In the genomic region with DNA sequence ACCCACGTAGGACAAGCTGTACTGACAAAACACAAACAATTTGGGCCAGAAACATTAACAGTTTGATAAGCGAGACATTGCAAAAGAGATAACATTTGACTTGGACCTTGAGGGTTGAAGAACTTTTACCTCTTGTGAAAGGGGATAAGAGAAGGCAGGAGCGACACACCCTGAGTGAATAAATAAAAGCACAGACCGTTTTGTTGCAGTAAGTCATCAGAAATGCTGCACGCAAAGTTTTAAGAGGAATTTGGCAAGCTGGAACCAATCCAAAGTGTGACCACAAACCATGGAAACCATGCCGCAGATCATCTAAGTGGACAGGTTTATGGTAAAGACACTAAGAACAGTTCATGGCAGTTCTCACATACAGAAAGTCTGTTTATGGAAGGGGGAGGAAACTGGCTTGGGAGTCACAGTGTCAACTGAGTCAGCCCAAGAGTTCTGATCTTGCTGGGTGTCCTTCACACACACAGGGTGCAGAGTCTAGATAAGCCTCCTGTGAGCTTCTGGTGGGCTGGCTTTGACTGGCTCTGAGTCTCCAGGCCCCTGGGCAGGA, we compare ENCODE assay signal across 13 mouse cellular contexts. TPM values are rescaled to one million over a fixed set of nuclear protein-coding genes. Genes with fewer than 3 reads are reported as not detected.
DNase-seq lines count a peak whose midpoint lies in the region; ATAC-seq and TF ChIP-seq lines count a peak whose summit lies in the region.
"Had no signal": no experiment of that assay in that cellular context is flagged by ENCODE, and none has a peak within 500 bp of the region (broad histone marks: within the 10 kb centered on the region; RNA-seq: fewer than 3 reads in every experiment).

No protein-coding gene starts in this region.

- H3K79me2 ChIP-seq in liver, adult 2 months (ENCODE audit: control insufficient read depth, insufficient read depth, low read length), result peaks cover 4% of the 10 kb centered on the region; the same call in 1 of the 2 replicates

- no peaks in the 10 kb centered on the region for H3K4me1 ChIP-seq in stomach, embryonic 15.5 days
- peaks cover 4% of the 10 kb centered on the region; the same call in 1 of the 2 replicates for H3K4me1 ChIP-seq in stomach, postnatal 0 days (replicated peaks; ENCODE audit: control insufficient read depth, insufficient read depth)
- H3K4me1 ChIP-seq in liver, adult 2 months (ENCODE audit: control insufficient read depth, insufficient read depth, low read length), result peaks cover 37% of the 10 kb centered on the region
- H3K4me1 ChIP-seq: forebrain, embryonic 13.5 days; neural tube, embryonic 13.5 days had no signal

- WGBS in stomach, embryonic 15.5 days, result 39% methylated on average over 6 of the region's 6 CpGs
- WGBS in stomach, postnatal 0 days, result 35% methylated on average over 6 of the region's 6 CpGs
- 21% methylated on average over 6 of the region's 6 CpGs for WGBS in liver, adult 2 months

- DNase-seq in heart, adult 11 months, result peak; percentile 78
- no peak for DNase-seq in heart, postnatal 25 days (ENCODE audit: low spot score)
- no peak for DNase-seq in stomach, postnatal 0 days (ENCODE audit: low spot score)
- peak; percentile 99 for DNase-seq in liver, adult 2 months (ENCODE audit: extremely low read depth, low read depth, low spot score)
- DNase-seq in yolk sac, embryonic 10.5 days (ENCODE audit: low spot score), result peak; percentile 62
- no peak for DNase-seq in neural tube, embryonic 10.5 days (ENCODE audit: extremely low spot score, low spot score)
- DNase-seq in embryo, embryonic 9.5 days (ENCODE audit: extremely low spot score), result no peak
- DNase-seq: B cell, adult 2 months; right cerebral cortex, postnatal 4 days; thymus, adult 18-20 months had no signal

- peak; percentile 86 for ATAC-seq in stomach, embryonic 15.5 days (ENCODE audit: insufficient read depth, low FRiP score, low read depth)
- ATAC-seq in stomach, postnatal 0 days (ENCODE audit: low FRiP score, low TSS enrichment), result no peak
- ATAC-seq: forebrain, embryonic 13.5 days had no signal

- H3K36me3 ChIP-seq in stomach, embryonic 15.5 days, result no peaks in the 10 kb centered on the region
- H3K36me3 ChIP-seq in stomach, postnatal 0 days (ENCODE audit: control insufficient read depth, insufficient read depth, low read length), result no peaks in the 10 kb centered on the region
- H3K36me3 ChIP-seq in liver, adult 2 months (ENCODE audit: control insufficient read depth, insufficient read depth, low read length), result peaks cover 22% of the 10 kb centered on the region

- no peak overlapping the region for H3K27ac ChIP-seq in stomach, embryonic 15.5 days
- H3K27ac ChIP-seq in stomach, postnatal 0 days (replicated peaks), result no peak overlapping the region
- peak overlapping the region; percentile 92 for H3K27ac ChIP-seq in liver, adult 2 months (replicated peaks; ENCODE audit: insufficient read depth, low read depth, low read length)
- H3K27ac ChIP-seq: forebrain, embryonic 13.5 days; neural tube, embryonic 13.5 days had no signal

- TF ChIP-seq EP300 in stomach, postnatal 0 days (optimal IDR thresholded peaks at IDR 0.05), result no peak

- no peak overlapping the region for H3K4me3 ChIP-seq in stomach, embryonic 15.5 days (replicated peaks)
- H3K4me3 ChIP-seq in stomach, postnatal 0 days (ENCODE audit: low read depth, low read length), result no peak overlapping the region
- no peak overlapping the region for H3K4me3 ChIP-seq in liver, adult 2 months (ENCODE audit: insufficient read depth, low read depth, low read length)
- H3K4me3 ChIP-seq: forebrain, embryonic 13.5 days; neural tube, embryonic 13.5 days had no signal

- H3K9me3 ChIP-seq in stomach, embryonic 15.5 days, result no peaks in the 10 kb centered on the region
- no peaks in the 10 kb centered on the region for H3K9me3 ChIP-seq in stomach, postnatal 0 days (ENCODE audit: control insufficient read depth, low read length)
- H3K9me3 ChIP-seq: forebrain, embryonic 13.5 days; neural tube, embryonic 13.5 days had no signal

- no peak overlapping the region for H3K4me2 ChIP-seq in stomach, embryonic 15.5 days
- no peak overlapping the region for H3K4me2 ChIP-seq in stomach, postnatal 0 days (replicated peaks; ENCODE audit: low read depth)
- H3K4me2 ChIP-seq: forebrain, embryonic 13.5 days; neural tube, embryonic 13.5 days had no signal

- no peak for TF ChIP-seq CTCF in stomach, postnatal 0 days (IDR thresholded peaks at IDR 0.05; ENCODE audit: low read depth)
- TF ChIP-seq CTCF in liver, adult 2 months (IDR thresholded peaks at IDR 0.05; ENCODE audit: low read depth, low read length), result no peak

- intact Hi-C loops in heart, postnatal 25 days (cut with DNase I), result no loop called here

- H3K9ac ChIP-seq in stomach, embryonic 15.5 days, result no peak overlapping the region
- H3K9ac ChIP-seq in stomach, postnatal 0 days (ENCODE audit: low read length), result no peak overlapping the region
- peak overlapping the region; percentile 50 for H3K9ac ChIP-seq in liver, adult 2 months (ENCODE audit: low read depth, low read length)
- H3K9ac ChIP-seq: forebrain, embryonic 13.5 days; neural tube, embryonic 13.5 days had no signal

- no peaks in the 10 kb centered on the region for H3K27me3 ChIP-seq in stomach, embryonic 15.5 days (replicated peaks)
- H3K27me3 ChIP-seq in stomach, postnatal 0 days (ENCODE audit: control insufficient read depth, insufficient read depth, low read length), result no peaks in the 10 kb centered on the region
- no peaks in the 10 kb centered on the region for H3K27me3 ChIP-seq in liver, adult 2 months (ENCODE audit: control insufficient read depth, insufficient read depth, low read length)
- H3K27me3 ChIP-seq: forebrain, embryonic 13.5 days; neural tube, embryonic 13.5 days had no signal

- no peak for TF ChIP-seq POLR2A in liver, adult 2 months (IDR thresholded peaks at IDR 0.05; ENCODE audit: extremely low read depth, insufficient read depth, low read length)

RNA-seq across cellular contexts. Expression of a gene that starts 18.3 kb away (rescaled TPM):
- total RNA-seq in heart, postnatal 25 days (2021), result 1 to 10 TPM; 3.1 TPM
- polyA plus RNA-seq in stomach, embryonic 15.5 days (2015; fragmentation: Nextera tagmentation; extraction: Ambion mirVana), result 7.1 and 7.8 TPM in 2 replicates
- 10.5 and 11.9 TPM in 2 replicates for polyA plus RNA-seq in stomach, postnatal 0 days (2015; fragmentation: Nextera tagmentation; extraction: Ambion mirVana)
- total RNA-seq in liver, adult 2 months (2014; rRNA removed), result 81.9 and 90.1 TPM in 2 replicates
- polyA plus RNA-seq in liver, adult 2 months (2012; rRNA removed), result 48.2 and 64.9 TPM in 2 replicates

RNA-seq across cellular contexts. Expression of a gene that starts 56.3 kb away (rescaled TPM):
- total RNA-seq in heart, postnatal 25 days (2021), result 1 to 10 TPM; 2.5 to 2.8 TPM
- 20.1 and 22.1 TPM in 2 replicates for polyA plus RNA-seq in stomach, embryonic 15.5 days (2015; fragmentation: Nextera tagmentation; extraction: Ambion mirVana)
- polyA plus RNA-seq in stomach, postnatal 0 days (2015; fragmentation: Nextera tagmentation; extraction: Ambion mirVana), result 6.1 and 6.6 TPM in 2 replicates
- 2.6 and 3.2 TPM in 2 replicates for total RNA-seq in liver, adult 2 months (2014; rRNA removed)
- polyA plus RNA-seq in liver, adult 2 months (2012; rRNA removed), result 0.62 and 0.86 TPM in 2 replicates

Comparison
In these comparisons a context has a peak if more than half of its experiments do, and no peak if none do; other contexts are left out.
1. DNase-seq: peak in heart, adult 11 months (single experiment), liver, adult 2 months (single experiment) and yolk sac, embryonic 10.5 days (single experiment); none in heart, postnatal 25 days (single experiment), stomach, postnatal 0 days (single experiment), neural tube, embryonic 10.5 days (single experiment) and embryo, embryonic 9.5 days (single experiment).